Mouse (Mus musculus) ES-Bruce4 (cell line): ENCODE results near the gene Gldc. TPM values are rescaled to one million over a fixed set of nuclear protein-coding genes. Genes with fewer than 3 reads are reported as not detected.

Experiments
- H3K27ac ChIP-seq: 2 replicates; pipeline ENCODE4 v1.5.1; 2012; ENCODE audit warnings: low read length, inconsistent platforms; ENCODE audit not compliant: insufficient read depth
- H3K27me3 ChIP-seq: 2 replicates; pipeline ENCODE4 v1.6.1; 2012; ENCODE audit warnings: mild to moderate bottlenecking, low read length, inconsistent platforms; ENCODE audit not compliant: control insufficient read depth, poor library complexity, insufficient read depth, severe bottlenecking
- H3K36me3 ChIP-seq: 2 replicates; pipeline ENCODE4 v1.6.1; 2012; ENCODE audit warnings: inconsistent platforms, mild to moderate bottlenecking, low read length, moderate library complexity; ENCODE audit not compliant: control insufficient read depth, poor library complexity, insufficient read depth, severe bottlenecking
- H3K4me1 ChIP-seq: one replicate; pipeline ENCODE4 v1.8.1; 2011; ENCODE audit warnings: low read length; ENCODE audit not compliant: control insufficient read depth, insufficient read depth
- H3K4me3 ChIP-seq: 2 replicates; pipeline ENCODE4 v1.5.1; 2011; ENCODE audit warnings: low read depth, mild to moderate bottlenecking, low read length
- H3K9ac ChIP-seq: 2 replicates; pipeline ENCODE4 v1.6.1; 2012; ENCODE audit warnings: low read depth, mild to moderate bottlenecking, inconsistent platforms; ENCODE audit not compliant: poor library complexity, severe bottlenecking
- H3K9me3 ChIP-seq: replicated peaks from 2 replicates; pipeline ENCODE4 v1.6.1; 2012; ENCODE audit warnings: mild to moderate bottlenecking, low read length, inconsistent platforms; ENCODE audit not compliant: control insufficient read depth, poor library complexity, insufficient read depth, severe bottlenecking
- CTCF ChIP-seq: IDR thresholded peaks from one replicate; pipeline ENCODE4 v1.8.1; 2011; ENCODE audit warnings: low read depth, low read length
- EP300 ChIP-seq: IDR thresholded peaks from 2 replicates; pipeline ENCODE4 v1.6.1; 2011; ENCODE audit warnings: low read depth, low read length; ENCODE audit not compliant: insufficient read depth
- POLR2A ChIP-seq: IDR thresholded peaks from one replicate; pipeline ENCODE4 v1.8.1; 2011; ENCODE audit warnings: low read length; ENCODE audit not compliant: insufficient read depth
- polyA plus RNA-seq: library from polyadenylated mRNA; stranded (reverse); fragments of >200 nt; gene quantifications from 2 replicates; pipeline ENCODE4 v1.2.4, GENCODE M21; 2011; ENCODE audit warnings: low read depth; ENCODE audit not compliant: missing spikeins, insufficient read depth, insufficient read length

Gene Gldc
- polyA plus RNA-seq, 1 experiment, result 126 TPM

GRCm38 (mm10) chr19:30151290-30151689, 23.9 kb downstream of the Gldc start:
- no peak overlapping the region for H3K4me3 ChIP-seq
- no peak overlapping the region for H3K9ac ChIP-seq
- no peak overlapping the region for H3K27ac ChIP-seq
- no peaks in the 10 kb centered on the region for H3K9me3 ChIP-seq
- no peaks in the 10 kb centered on the region for H3K4me1 ChIP-seq
- peaks cover 57% of the 10 kb centered on the region for H3K36me3 ChIP-seq
- TF ChIP-seq EP300 (no peak), CTCF (no peak), POLR2A (no peak)
- H3K27me3 ChIP-seq, result no peaks in the 10 kb centered on the region

DNA sequence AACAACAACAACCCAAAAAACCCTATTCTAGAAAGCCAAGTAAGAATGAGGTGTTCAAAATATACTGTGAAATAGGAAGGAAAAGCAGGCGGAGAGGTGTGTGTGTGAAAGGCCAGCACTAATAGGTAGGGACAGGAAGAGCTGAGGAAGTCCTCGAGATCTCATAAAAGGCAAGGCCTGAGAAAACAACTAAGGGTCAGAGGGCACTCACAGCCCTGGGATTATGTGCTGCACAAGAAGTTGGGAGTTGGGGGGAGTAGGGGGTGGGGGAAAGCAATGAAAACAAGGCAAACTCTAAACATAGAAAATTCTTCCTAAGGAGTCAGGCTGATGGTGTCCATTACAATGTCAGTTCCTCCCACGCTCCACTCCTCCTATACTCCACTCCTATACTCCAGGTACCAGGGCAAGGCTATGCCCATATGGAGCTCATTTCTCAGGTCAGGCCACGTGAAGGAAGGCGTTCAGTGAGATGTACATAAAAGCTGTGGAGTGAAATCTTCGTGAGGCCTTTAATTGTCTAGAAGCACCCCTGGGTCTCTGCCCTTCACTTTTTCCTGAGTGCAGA, 25.9 kb downstream of the Gldc start:
- H3K4me1 ChIP-seq, result no peaks in the 10 kb centered on the region
- no peak overlapping the region for H3K4me3 ChIP-seq
- TF ChIP-seq CTCF (no peak), EP300 (no peak), POLR2A (no peak)
- no peak overlapping the region for H3K27ac ChIP-seq
- H3K27me3 ChIP-seq, result no peaks in the 10 kb centered on the region
- H3K36me3 ChIP-seq, result peaks cover 51% of the 10 kb centered on the region
- H3K9me3 ChIP-seq, result no peaks in the 10 kb centered on the region
- H3K9ac ChIP-seq, result no peak overlapping the region

- Histone ChIP-seq H3K36me3 (peaks cover 57% of the 10 kb centered on the region), H3K9me3 (no peaks in the 10 kb centered on the region), H3K27me3 (no peaks in the 10 kb centered on the region), H3K4me1 (no peaks in the 10 kb centered on the region), H3K4me3 (no peak overlapping the region), H3K27ac (no peak overlapping the region), H3K9ac (no peak overlapping the region)
- TF ChIP-seq CTCF (no peak), POLR2A (no peak), EP300 (no peak)
Observed at GRCm38 (mm10) chr19:30147306-30147705, 27.9 kb downstream of the Gldc start.

- Histone ChIP-seq H3K4me1 (no peaks in the 10 kb centered on the region), H3K27me3 (no peaks in the 10 kb centered on the region), H3K9ac (no peak overlapping the region), H3K9me3 (no peaks in the 10 kb centered on the region), H3K36me3 (peaks cover 57% of the 10 kb centered on the region), H3K4me3 (no peak overlapping the region), H3K27ac (no peak overlapping the region)
- TF ChIP-seq CTCF (no peak), EP300 (no peak), POLR2A (no peak)
Observed at GRCm38 (mm10) chr19:30146761-30147160, 28.5 kb downstream of the Gldc start.

GRCm38 (mm10) chr19:30145106-30145505, 30.1 kb downstream of the Gldc start:
- no peak overlapping the region for H3K4me3 ChIP-seq
- H3K4me1 ChIP-seq, result no peaks in the 10 kb centered on the region

DNA sequence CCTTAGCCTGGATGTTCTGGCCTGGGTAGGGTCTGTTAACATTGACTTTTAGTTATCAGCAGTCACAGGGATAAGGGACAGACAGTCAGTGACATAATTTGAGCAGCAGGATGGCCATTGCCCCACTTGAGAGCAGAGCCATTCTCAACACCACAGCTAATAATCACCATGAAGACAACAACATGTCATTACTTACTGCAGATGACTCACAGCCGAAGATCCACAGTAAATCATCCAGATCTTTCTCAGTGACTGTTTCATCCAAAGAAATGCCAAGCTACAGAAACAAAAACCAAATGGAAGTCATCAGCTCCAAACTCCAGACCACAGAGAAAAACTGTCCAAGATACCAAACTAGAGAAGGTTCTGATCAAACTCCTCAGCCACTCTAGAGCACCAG, 38.9 kb downstream of the Gldc start:
- Histone ChIP-seq H3K27ac (no peak overlapping the region), H3K4me1 (no peaks in the 10 kb centered on the region), H3K27me3 (no peaks in the 10 kb centered on the region), H3K4me3 (no peak overlapping the region), H3K36me3 (peaks cover 76% of the 10 kb centered on the region), H3K9ac (no peak overlapping the region), H3K9me3 (no peaks in the 10 kb centered on the region)
- TF ChIP-seq POLR2A (no peak), EP300 (no peak), CTCF (no peak)

More at GRCm38 (mm10) chr19:30145106-30145505, 30.1 kb downstream of the Gldc start:
- Histone ChIP-seq H3K36me3 (peaks cover 56% of the 10 kb centered on the region), H3K9ac (no peak overlapping the region), H3K27me3 (no peaks in the 10 kb centered on the region), H3K9me3 (no peaks in the 10 kb centered on the region), H3K27ac (no peak overlapping the region)
- no peak for TF ChIP-seq CTCF
- no peak for TF ChIP-seq POLR2A
- TF ChIP-seq EP300, result no peak
